Mouse (Mus musculus): Measurements from ENCODE around the gene Haao. TPM values are rescaled to one million over a fixed set of nuclear protein-coding genes. Genes with fewer than 3 reads are reported as not detected.
"Not testable (repeated sequence)": the region's sequence is repeated elsewhere in the genome, so short reads cannot be mapped to it uniquely, and the experiment has no call there.

The Haao gene
- polyA plus RNA-seq, 1 experiment: 0.19 TPM

DNA sequence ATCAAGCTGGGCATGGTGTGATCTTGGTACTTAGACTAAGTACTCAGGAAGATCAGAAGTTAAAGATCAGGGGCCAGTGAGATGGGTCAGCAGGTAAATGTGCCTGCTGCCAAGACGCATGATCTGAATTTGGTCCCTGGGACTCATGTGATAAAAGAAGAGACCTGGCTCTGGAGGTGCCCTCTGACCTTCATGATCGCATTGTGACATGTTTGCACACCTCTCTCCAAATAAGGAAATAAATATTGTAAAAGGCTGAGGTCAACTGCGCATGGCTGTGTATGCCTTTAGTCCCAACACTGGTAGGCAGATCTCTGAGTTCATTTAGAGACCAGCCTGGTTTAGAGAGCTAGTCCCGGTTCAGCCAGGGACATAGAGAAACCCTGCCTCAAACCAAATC lies 22.6 kb upstream of the Haao start:
- TF ChIP-seq CTCF (IDR thresholded peaks at IDR 0.05; ENCODE audit: control insufficient read depth, insufficient read depth, insufficient replicate concordance, low read depth, low read length): no peak
- no peak for TF ChIP-seq POLR2A (IDR thresholded peaks at IDR 0.05; ENCODE audit: control insufficient read depth, low read depth, low read length)
- H3K4me1 ChIP-seq (ENCODE audit: control insufficient read depth, insufficient read depth, low read length): peaks cover 5% of the 10 kb centered on the region
- H3K36me3 ChIP-seq (ENCODE audit: control insufficient read depth, insufficient read depth, low read length): no peaks in the 10 kb centered on the region
- H3K4me3 ChIP-seq (ENCODE audit: control insufficient read depth, low read depth, low read length): no peak overlapping the region
- H3K27me3 ChIP-seq (ENCODE audit: control insufficient read depth, insufficient read depth, low read length): no peaks in the 10 kb centered on the region
- H3K27ac ChIP-seq (ENCODE audit: control insufficient read depth, insufficient read depth, low read depth, low read length): no peak overlapping the region

DNA sequence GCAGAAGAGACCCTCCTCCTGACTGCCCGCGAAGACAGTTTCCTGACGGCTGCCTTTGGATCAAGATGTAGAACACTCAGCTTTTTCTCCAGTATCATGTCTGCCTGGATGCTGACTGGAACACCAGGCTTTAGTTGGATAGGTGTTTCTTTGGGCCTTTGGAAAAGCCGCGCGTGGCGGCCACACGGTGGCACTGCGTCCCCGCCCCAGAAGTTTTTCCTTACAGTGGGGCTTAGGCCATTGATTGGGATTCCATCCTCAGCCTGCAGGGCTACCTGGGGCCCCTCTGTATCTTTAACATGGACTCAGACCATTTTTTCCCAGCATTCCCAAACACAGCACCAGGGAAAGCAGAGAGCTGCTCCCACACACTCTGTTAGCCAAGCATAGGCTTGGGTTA lies 18.8 kb upstream of the Haao start:
- Histone ChIP-seq H3K27me3 (ENCODE audit: control insufficient read depth, insufficient read depth, low read length) (no peaks in the 10 kb centered on the region), H3K36me3 (ENCODE audit: control insufficient read depth, insufficient read depth, low read length) (no peaks in the 10 kb centered on the region), H3K4me1 (ENCODE audit: control insufficient read depth, insufficient read depth, low read length) (peaks cover 2% of the 10 kb centered on the region; the same call in 1 of the 2 replicates), H3K4me3 (ENCODE audit: control insufficient read depth, low read depth, low read length) (no peak overlapping the region), H3K27ac (ENCODE audit: control insufficient read depth, insufficient read depth, low read depth, low read length) (no peak overlapping the region)
- TF ChIP-seq POLR2A (IDR thresholded peaks at IDR 0.05; ENCODE audit: control insufficient read depth, low read depth, low read length) (no peak), CTCF (IDR thresholded peaks at IDR 0.05; ENCODE audit: control insufficient read depth, insufficient read depth, insufficient replicate concordance, low read depth, low read length) (peak; percentile 38; the same call in 1 of the 2 replicates)

DNA sequence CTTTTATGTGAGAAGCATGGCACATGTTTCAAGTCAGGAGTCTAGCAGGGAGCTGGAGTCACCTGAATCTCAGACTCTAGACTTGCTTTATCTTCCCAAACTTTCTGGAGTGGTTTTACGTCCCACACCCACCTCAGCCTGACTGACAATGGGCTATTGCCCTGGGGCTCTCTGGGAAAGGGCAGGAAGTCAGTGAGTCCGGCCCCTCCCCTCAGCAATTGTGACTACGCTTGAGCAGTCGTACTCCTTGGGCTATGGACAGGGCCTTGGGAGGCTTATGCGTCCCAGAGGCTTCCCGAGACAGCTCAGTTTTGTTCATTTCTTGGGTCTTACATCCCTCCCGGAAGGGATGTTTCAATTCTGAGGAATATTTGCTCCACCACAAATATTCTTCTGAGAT lies 17.6 kb upstream of the Haao start:
- Histone ChIP-seq H3K4me1 (ENCODE audit: control insufficient read depth, insufficient read depth, low read length) (peaks cover 2% of the 10 kb centered on the region; the same call in 1 of the 2 replicates), H3K27ac (ENCODE audit: control insufficient read depth, insufficient read depth, low read depth, low read length) (no peak overlapping the region), H3K4me3 (ENCODE audit: control insufficient read depth, low read depth, low read length) (no peak overlapping the region), H3K27me3 (ENCODE audit: control insufficient read depth, insufficient read depth, low read length) (no peaks in the 10 kb centered on the region), H3K36me3 (ENCODE audit: control insufficient read depth, insufficient read depth, low read length) (no peaks in the 10 kb centered on the region)
- TF ChIP-seq CTCF (IDR thresholded peaks at IDR 0.05; ENCODE audit: control insufficient read depth, insufficient read depth, insufficient replicate concordance, low read depth, low read length): no peak
- no peak for TF ChIP-seq POLR2A (IDR thresholded peaks at IDR 0.05; ENCODE audit: control insufficient read depth, low read depth, low read length)

DNA sequence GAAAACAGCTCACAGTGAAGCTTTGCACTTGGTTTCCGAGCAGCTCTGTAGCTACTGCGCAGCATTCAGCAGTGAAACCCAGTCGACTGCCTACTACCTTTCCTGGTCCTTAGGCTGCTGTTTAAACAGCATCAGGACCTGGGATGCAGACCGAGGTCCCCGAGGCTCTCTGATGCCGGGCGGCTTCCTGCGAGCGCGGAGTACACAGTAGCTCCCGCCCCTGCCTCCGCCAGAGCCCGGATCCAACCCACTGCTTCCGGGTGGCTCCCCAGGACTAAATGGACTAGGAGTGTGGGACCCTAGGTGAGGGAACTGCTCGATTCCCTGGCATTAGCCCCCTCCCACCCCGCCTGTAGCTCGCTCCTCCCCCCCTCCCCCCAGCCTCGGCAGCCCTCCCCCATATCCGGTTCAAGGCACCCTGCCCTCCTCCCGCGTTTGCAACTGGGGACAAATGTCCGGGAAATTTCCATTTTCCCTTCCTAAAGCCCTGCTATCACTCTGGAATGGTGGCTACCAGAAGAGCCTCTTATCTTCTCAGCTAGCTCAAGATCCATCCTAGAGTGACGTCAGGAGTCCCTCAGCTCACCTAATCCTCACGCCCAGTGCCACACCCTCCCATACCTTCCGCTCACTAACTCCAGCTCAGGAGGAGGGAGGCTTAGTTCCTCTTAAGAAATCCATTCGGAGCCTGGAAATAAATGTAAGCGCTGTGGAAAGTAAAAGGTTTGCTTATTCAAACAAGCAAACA lies 14.5 kb upstream of the Haao start:
- TF ChIP-seq POLR2A (IDR thresholded peaks at IDR 0.05; ENCODE audit: control insufficient read depth, low read depth, low read length) (no peak), CTCF (IDR thresholded peaks at IDR 0.05; ENCODE audit: control insufficient read depth, insufficient read depth, insufficient replicate concordance, low read depth, low read length) (no peak)
- peaks cover 2% of the 10 kb centered on the region; the same call in 1 of the 2 replicates for H3K4me1 ChIP-seq (ENCODE audit: control insufficient read depth, insufficient read depth, low read length)
- H3K27ac ChIP-seq (ENCODE audit: control insufficient read depth, insufficient read depth, low read depth, low read length): peak overlapping the region; percentile 83
- H3K36me3 ChIP-seq (ENCODE audit: control insufficient read depth, insufficient read depth, low read length): no peaks in the 10 kb centered on the region
- H3K27me3 ChIP-seq (ENCODE audit: control insufficient read depth, insufficient read depth, low read length): no peaks in the 10 kb centered on the region
- H3K4me3 ChIP-seq (ENCODE audit: control insufficient read depth, low read depth, low read length): peak overlapping the region; percentile 83

DNA sequence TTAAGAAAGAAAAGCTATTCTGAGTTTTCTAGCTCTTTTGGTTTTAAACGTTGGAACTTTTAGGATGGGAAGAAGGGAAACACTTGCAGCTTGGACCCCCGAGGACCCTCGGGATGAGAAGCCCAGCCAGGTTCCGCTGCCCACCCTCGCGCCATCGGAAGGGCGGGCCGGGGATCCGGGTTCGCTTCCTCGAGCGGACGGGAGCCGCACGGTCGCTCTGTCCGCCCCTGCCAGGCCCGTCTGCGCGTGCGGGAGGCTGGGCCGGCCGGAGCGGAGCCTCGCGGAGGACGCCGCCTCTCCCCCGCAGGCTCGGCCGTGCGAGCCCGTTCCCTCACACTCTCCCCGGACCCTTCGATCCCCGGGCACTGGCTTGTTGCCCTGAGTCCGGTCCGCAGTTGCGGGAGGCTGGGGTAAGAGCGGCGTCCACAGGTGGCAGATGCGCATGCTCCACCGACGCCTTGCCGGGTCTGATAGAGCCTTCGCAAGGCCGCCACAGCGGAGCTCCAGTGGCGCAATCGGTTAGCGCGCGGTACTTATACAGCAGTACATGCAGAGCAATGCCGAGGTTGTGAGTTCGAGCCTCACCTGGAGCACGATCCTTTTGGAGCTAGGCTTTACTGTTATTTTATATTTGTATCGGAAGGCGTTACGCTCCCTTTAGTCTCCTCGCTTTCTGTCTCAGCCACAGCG lies 13.8 kb upstream of the Haao start:
- H3K27me3 ChIP-seq (ENCODE audit: control insufficient read depth, insufficient read depth, low read length): no peaks in the 10 kb centered on the region
- H3K4me3 ChIP-seq (ENCODE audit: control insufficient read depth, low read depth, low read length): peak overlapping the region; percentile 83
- no peaks in the 10 kb centered on the region for H3K36me3 ChIP-seq (ENCODE audit: control insufficient read depth, insufficient read depth, low read length)
- peaks cover 2% of the 10 kb centered on the region; the same call in 1 of the 2 replicates for H3K4me1 ChIP-seq (ENCODE audit: control insufficient read depth, insufficient read depth, low read length)
- peak overlapping the region; percentile 83 for H3K27ac ChIP-seq (ENCODE audit: control insufficient read depth, insufficient read depth, low read depth, low read length)
- TF ChIP-seq CTCF (IDR thresholded peaks at IDR 0.05; ENCODE audit: control insufficient read depth, insufficient read depth, insufficient replicate concordance, low read depth, low read length) (0 out of 2 replicates have a peak, but pooled peaks have one; percentile 0), POLR2A (IDR thresholded peaks at IDR 0.05; ENCODE audit: control insufficient read depth, low read depth, low read length) (peak; percentile 40; the same call in 1 of the 2 replicates)

DNA sequence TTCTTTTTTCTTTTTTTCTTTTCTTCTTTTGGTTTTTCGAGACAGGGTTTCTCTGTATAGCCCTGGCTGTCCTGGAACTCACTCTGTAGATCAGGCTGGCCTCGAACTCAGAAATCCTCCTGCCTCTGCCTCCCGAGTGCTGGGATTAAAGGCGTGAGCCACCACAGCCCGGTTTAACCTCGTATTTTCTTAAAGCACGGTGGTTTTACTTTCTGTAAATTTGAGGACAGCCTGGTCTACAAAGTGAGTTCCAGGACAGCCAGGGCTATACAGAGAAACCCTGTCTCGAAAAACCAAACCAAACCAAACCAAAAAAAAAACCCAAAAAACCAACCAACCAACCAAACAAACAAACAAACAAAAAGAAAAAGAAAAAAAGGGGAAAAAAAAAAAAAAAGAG lies 13.2 kb upstream of the Haao start:
- not testable (repeated sequence) for H3K27me3 ChIP-seq (ENCODE audit: control insufficient read depth, insufficient read depth, low read length); H3K27ac ChIP-seq (ENCODE audit: control insufficient read depth, insufficient read depth, low read depth, low read length); H3K36me3 ChIP-seq (ENCODE audit: control insufficient read depth, insufficient read depth, low read length); H3K4me1 ChIP-seq (ENCODE audit: control insufficient read depth, insufficient read depth, low read length)
- peak overlapping the region; percentile 83; the same call in 1 of the 2 replicates for H3K4me3 ChIP-seq (ENCODE audit: control insufficient read depth, low read depth, low read length)

DNA sequence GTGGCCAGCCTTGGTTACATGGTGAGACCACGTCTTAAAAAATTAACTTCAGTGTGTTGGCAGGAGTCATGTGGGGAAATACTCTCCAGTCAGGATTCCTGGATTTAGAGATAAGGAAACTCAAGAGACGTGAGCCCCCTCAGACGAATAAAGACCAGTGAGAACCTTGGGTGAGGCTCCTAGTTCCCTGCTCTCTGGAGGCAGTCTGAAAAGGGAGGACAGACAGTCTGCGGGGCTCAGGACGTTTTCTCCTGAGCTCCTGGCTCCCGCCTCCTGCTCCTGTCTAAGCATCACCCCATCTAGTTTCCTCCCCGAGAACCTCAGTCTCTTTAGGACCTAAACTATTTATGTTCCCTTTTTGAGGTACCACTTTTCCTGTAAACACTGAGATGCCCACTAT lies 12.5 kb upstream of the Haao start:
- no peaks in the 10 kb centered on the region for H3K36me3 ChIP-seq (ENCODE audit: control insufficient read depth, insufficient read depth, low read length)
- peaks cover 2% of the 10 kb centered on the region; the same call in 1 of the 2 replicates for H3K4me1 ChIP-seq (ENCODE audit: control insufficient read depth, insufficient read depth, low read length)
- H3K27ac ChIP-seq (ENCODE audit: control insufficient read depth, insufficient read depth, low read depth, low read length): no peak overlapping the region
- no peak overlapping the region for H3K4me3 ChIP-seq (ENCODE audit: control insufficient read depth, low read depth, low read length)
- TF ChIP-seq CTCF (IDR thresholded peaks at IDR 0.05; ENCODE audit: control insufficient read depth, insufficient read depth, insufficient replicate concordance, low read depth, low read length) (no peak), POLR2A (IDR thresholded peaks at IDR 0.05; ENCODE audit: control insufficient read depth, low read depth, low read length) (no peak)
- no peaks in the 10 kb centered on the region for H3K27me3 ChIP-seq (ENCODE audit: control insufficient read depth, insufficient read depth, low read length)
